Mouse (Mus musculus): ENCODE data around the gene Foxn3.

Foxn3 gene

GRCm38 (mm10) chr12:99390429-99390828 is 173.0 kb downstream of the Foxn3 start:
- DNase-seq (ENCODE audit: low read depth, low spot score): no peak

GRCm38 (mm10) chr12:99389244-99389643 is 174.1 kb downstream of the Foxn3 start:
- no peak for DNase-seq (ENCODE audit: low read depth, low spot score)

- DNase-seq (ENCODE audit: low read depth, low spot score): peak; percentile 64
Observed at GRCm38 (mm10) chr12:99385897-99386834, 177.2 kb downstream of the Foxn3 start.

GRCm38 (mm10) chr12:99385073-99385472 is 178.3 kb downstream of the Foxn3 start:
- no peak for DNase-seq (ENCODE audit: low read depth, low spot score)

GRCm38 (mm10) chr12:99381317-99381716 is 182.1 kb downstream of the Foxn3 start:
- DNase-seq (ENCODE audit: low read depth, low spot score): no peak

GRCm38 (mm10) chr12:99380855-99381262 is 182.5 kb downstream of the Foxn3 start:
- DNase-seq (ENCODE audit: low read depth, low spot score): no peak

GRCm38 (mm10) chr12:99380124-99380523 is 183.3 kb downstream of the Foxn3 start:
- DNase-seq (ENCODE audit: low read depth, low spot score): no peak

- DNase-seq (ENCODE audit: low read depth, low spot score): no peak
Observed at GRCm38 (mm10) chr12:99378284-99378683, 185.1 kb downstream of the Foxn3 start.

GRCm38 (mm10) chr12:99377705-99378104 is 185.7 kb downstream of the Foxn3 start:
- DNase-seq (ENCODE audit: low read depth, low spot score): no peak

GRCm38 (mm10) chr12:99377069-99377468 is 186.3 kb downstream of the Foxn3 start:
- DNase-seq (ENCODE audit: low read depth, low spot score): no peak

- no peak for DNase-seq (ENCODE audit: low read depth, low spot score)
Observed at GRCm38 (mm10) chr12:99375878-99376454, 187.4 kb downstream of the Foxn3 start.

GRCm38 (mm10) chr12:99375426-99375825 is 188.0 kb downstream of the Foxn3 start:
- no peak for DNase-seq (ENCODE audit: low read depth, low spot score)

GRCm38 (mm10) chr12:99374099-99374600 is 189.2 kb downstream of the Foxn3 start:
- DNase-seq (ENCODE audit: low read depth, low spot score): no peak

- DNase-seq (ENCODE audit: low read depth, low spot score): no peak
Observed at GRCm38 (mm10) chr12:99373584-99373983, 189.8 kb downstream of the Foxn3 start.

- DNase-seq (ENCODE audit: low read depth, low spot score): no peak
Observed at GRCm38 (mm10) chr12:99371500-99371899, 191.9 kb downstream of the Foxn3 start.

- no peak for DNase-seq (ENCODE audit: low read depth, low spot score)
Observed at GRCm38 (mm10) chr12:99368251-99368650, 195.1 kb downstream of the Foxn3 start.

- peak; percentile 45 for DNase-seq (ENCODE audit: low read depth, low spot score)
Observed at GRCm38 (mm10) chr12:99365999-99366398, 197.4 kb downstream of the Foxn3 start.

- DNase-seq (ENCODE audit: low read depth, low spot score): no peak
Observed at GRCm38 (mm10) chr12:99364201-99364600, 199.2 kb downstream of the Foxn3 start.

- no peak for DNase-seq (ENCODE audit: low read depth, low spot score)
Observed at GRCm38 (mm10) chr12:99363024-99363423, 200.4 kb downstream of the Foxn3 start.

- no peak for DNase-seq (ENCODE audit: low read depth, low spot score)
Observed at GRCm38 (mm10) chr12:99361752-99362132, 201.6 kb downstream of the Foxn3 start.

- peak; percentile 77 for DNase-seq (ENCODE audit: low read depth, low spot score)
Observed at GRCm38 (mm10) chr12:99360958-99361751, 202.2 kb downstream of the Foxn3 start.

GRCm38 (mm10) chr12:99358698-99359097 is 204.7 kb downstream of the Foxn3 start:
- no peak for DNase-seq (ENCODE audit: low read depth, low spot score)
